Mouse (Mus musculus) neural tube, embryonic 14.5 days (tissue): ENCODE measurements around the gene Gpt2. TPM values are rescaled to one million over a fixed set of nuclear protein-coding genes. Genes with fewer than 3 reads are reported as not detected.

Experiments
- ATAC-seq: fragments of 200-750 bp; cut with Nextera tagmentation; 2 replicates; pipeline ENCODE4 v1.8.0; 2017; ENCODE audit warnings: low read depth, mild to moderate bottlenecking, moderate TSS enrichment, moderate library complexity
- H3K27ac ChIP-seq: fragments of 300-500 bp; sonication (generic); 2 replicates; pipeline ENCODE4 v1.5.1; 2014; ENCODE audit warnings: low read depth, mild to moderate bottlenecking, control low read depth, low read length, moderate library complexity, mixed read lengths
- H3K27me3 ChIP-seq: fragments of 300-500 bp; sonication (generic); 2 replicates; pipeline ENCODE4 v1.6.1; 2014; ENCODE audit warnings: low read length; ENCODE audit not compliant: control insufficient read depth, insufficient read depth
- H3K36me3 ChIP-seq: fragments of 300-500 bp; sonication (generic); 2 replicates; pipeline ENCODE4 v1.6.1; 2014; ENCODE audit warnings: low read length, mixed read lengths; ENCODE audit not compliant: control insufficient read depth, insufficient read depth
- H3K4me1 ChIP-seq: fragments of 300-500 bp; sonication (generic); 2 replicates; pipeline ENCODE4 v1.6.1; 2014; ENCODE audit warnings: low read length; ENCODE audit not compliant: control insufficient read depth, insufficient read depth
- H3K4me2 ChIP-seq: fragments of 300-500 bp; sonication (generic); 2 replicates; pipeline ENCODE4 v1.6.1; 2014; ENCODE audit warnings: mild to moderate bottlenecking, low read depth, low read length, control low read depth
- H3K4me3 ChIP-seq: fragments of 300-500 bp; sonication (generic); 2 replicates; pipeline ENCODE4 v1.5.1; 2014; ENCODE audit warnings: low read depth, low read length, control low read depth, mixed read lengths
- H3K9ac ChIP-seq: fragments of 300-500 bp; sonication (generic); replicated peaks from 2 replicates; pipeline ENCODE4 v1.6.1; 2014; ENCODE audit warnings: low read depth, mild to moderate bottlenecking, control low read depth, low read length, mixed read lengths
- H3K9me3 ChIP-seq: fragments of 300-500 bp; sonication (generic); 2 replicates; pipeline ENCODE4 v1.6.1; 2016; ENCODE audit warnings: low read length; ENCODE audit not compliant: control insufficient read depth
- WGBS: fragments of 180-500 bp; shearing (Covaris S2); extraction: QIAGEN DNeasy Blood & Tissue Kit; methylation state at CpG from one replicate; pipeline ENCODE4 v1.1.7; 2014; 5-methylcytosine and 5-hydroxymethylcytosine counted together
- polyA plus RNA-seq: library from polyadenylated mRNA; unstranded; fragments of >200 nt; fragmentation: Nextera tagmentation; extraction: Ambion mirVana; gene quantifications from 2 replicates; pipeline ENCODE4 v1.2.1, GENCODE M21; 2014

The Gpt2 gene
- polyA plus RNA-seq, 1 experiment from 2014 or later: 65.2 TPM

DNA sequence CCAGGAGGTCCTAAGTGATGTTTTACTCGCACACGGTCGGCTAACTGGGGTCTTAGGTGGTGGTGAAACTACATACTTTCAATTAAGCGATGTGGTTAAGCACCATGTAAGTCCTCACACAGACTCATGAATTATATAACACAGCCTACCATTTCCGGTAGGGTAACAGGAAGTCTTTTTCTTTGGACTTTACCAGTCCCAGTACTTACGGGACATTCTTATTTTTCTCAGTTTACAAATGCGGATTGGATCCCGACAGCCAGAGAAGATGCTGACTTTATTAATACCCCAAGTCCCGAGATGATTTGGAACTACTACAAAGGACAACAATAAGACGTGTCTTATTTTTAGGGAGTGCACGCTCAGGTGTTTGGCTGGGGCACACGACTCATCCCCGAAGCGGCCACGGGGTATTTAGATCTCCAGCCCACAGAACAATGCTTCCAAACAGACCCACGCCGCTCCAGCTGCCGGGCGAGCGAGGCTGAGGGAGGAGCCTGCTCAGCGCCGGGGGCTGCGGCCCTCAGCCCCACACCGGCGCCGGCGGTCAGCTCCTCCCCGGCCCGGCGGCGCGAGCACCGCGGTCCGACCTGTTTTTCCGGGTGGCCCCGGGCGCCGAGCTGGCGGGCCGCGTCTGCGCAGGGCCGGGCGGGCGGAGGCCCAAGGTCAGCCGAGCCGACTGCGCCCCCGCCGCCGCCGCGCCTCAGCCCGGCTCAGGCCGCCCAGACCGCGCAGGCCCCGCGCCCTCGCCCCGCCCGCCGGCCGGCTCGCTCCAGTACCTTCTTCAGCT is 62.2 kb downstream of the Gpt2 start:
- Histone ChIP-seq H3K4me1 (peaks cover 8% of the 10 kb centered on the region; the same call in 1 of the 2 replicates), H3K4me3 (peak overlapping the region; percentile 93), H3K4me2 (peak overlapping the region; percentile 89), H3K9ac (peak overlapping the region; percentile 88), H3K9me3 (no peaks in the 10 kb centered on the region), H3K27ac (peak overlapping the region; percentile 92), H3K36me3 (peaks cover 10% of the 10 kb centered on the region; the same call in 1 of the 2 replicates), H3K27me3 (no peaks in the 10 kb centered on the region)
- ATAC-seq: peak; percentile 89
- WGBS: under 1% methylated on average over 40 of the region's 66 CpGs

DNA sequence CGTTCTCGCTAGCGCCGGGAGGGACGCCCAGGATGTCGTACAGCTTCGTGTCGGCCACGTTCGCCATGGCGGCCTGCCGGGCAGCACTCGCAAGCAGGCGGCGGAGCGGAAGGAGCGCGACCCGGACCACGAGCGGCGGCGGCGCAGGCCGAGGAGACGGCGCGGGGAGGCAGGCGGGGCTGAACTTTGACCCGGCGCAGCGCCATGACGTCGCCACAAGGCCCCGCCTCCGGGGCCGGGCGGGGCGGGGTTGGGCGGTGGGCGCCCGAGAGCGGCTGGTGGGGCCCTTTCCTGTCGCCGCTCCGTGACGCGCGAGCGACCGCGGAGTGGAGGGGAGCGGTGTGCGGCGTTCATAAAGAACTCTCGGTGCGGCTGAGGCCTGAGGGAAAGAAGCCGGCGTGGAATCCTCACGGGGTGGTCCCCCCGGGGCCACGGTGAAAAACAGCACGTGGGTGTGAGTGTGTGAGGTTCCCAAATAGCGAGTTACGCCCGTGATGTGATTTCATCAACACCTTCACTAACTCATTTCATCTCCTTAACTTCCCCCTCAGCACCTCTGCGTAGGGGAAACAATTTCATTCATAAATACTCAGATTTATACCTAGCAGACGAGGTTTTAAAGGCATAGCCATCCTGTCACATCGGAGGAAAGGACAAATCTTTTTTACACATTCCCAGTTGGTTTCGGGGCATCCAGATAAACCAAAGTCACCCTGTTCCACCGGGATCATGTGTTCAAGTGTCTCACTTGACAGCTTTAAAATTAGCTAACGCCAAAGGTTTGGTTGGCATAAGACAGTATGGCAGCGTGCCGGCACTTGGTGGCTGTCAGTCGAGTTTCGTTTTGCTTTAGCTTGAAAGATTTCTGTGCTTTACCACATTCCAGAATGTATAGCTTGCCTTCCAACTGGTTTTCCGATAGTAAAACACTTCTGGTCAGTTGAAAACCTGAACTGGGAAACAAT is 63.1 kb downstream of the Gpt2 start, which contains the start of gene Dnaja2:
Gene Dnaja2, minus strand, starts transcription at position 164 of the 965 bp plus-strand sequence.
- peak within 1 kb of the TSS; percentile 93 for H3K4me3 ChIP-seq
- H3K9me3 ChIP-seq: no peaks in the 10 kb centered on the region
- peak within 1 kb of the TSS; percentile 93 for H3K4me2 ChIP-seq
- H3K9ac ChIP-seq: peak within 1 kb of the TSS; percentile 88
- H3K27me3 ChIP-seq: no peaks in the 10 kb centered on the region
- H3K27ac ChIP-seq: peak within 1 kb of the TSS; percentile 92
- H3K36me3 ChIP-seq: peaks cover 10% of the 10 kb centered on the region; the same call in 1 of the 2 replicates
- WGBS: under 1% methylated on average over 76 of the region's 77 CpGs
- peaks cover 8% of the 10 kb centered on the region; the same call in 1 of the 2 replicates for H3K4me1 ChIP-seq
- ATAC-seq: peak; percentile 94

DNA sequence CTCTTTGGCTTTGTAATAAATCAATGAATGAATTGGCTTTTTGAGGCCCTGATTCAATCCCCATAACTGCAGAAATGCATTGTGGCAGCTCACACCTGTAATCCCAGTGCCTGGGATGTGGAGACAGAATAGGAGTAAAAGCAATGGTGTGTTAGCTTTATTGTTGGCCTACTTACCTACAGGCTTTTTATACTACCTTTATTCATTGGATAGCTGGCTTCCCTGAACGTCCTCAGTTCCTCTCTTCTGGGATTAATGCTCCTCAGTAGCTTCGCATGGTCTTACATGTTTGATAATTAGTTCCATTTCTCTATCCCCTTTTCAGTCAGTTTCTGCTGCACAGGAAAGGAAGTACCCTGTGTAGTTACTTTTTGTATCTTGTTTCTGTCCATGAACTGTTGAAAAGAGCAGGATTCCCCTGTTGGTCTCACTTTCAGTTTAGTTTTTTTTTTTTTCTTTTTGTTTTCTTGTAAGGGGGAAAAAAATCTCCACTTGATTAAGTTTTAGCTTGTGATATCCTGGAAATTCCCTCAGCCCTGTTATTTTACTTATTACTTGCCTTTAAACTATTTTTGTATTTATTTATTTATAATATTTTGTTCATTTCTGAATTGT is 64.7 kb downstream of the Gpt2 start:
- Histone ChIP-seq H3K4me1 (peaks cover 8% of the 10 kb centered on the region; the same call in 1 of the 2 replicates), H3K9me3 (no peaks in the 10 kb centered on the region), H3K27me3 (no peaks in the 10 kb centered on the region), H3K9ac (no peak overlapping the region), H3K4me2 (no peak overlapping the region), H3K4me3 (no peak overlapping the region), H3K36me3 (peaks cover 3% of the 10 kb centered on the region; the same call in 1 of the 2 replicates), H3K27ac (no peak overlapping the region)
- no peak for ATAC-seq
- 73% methylated on average over 2 of the region's 2 CpGs for WGBS

DNA sequence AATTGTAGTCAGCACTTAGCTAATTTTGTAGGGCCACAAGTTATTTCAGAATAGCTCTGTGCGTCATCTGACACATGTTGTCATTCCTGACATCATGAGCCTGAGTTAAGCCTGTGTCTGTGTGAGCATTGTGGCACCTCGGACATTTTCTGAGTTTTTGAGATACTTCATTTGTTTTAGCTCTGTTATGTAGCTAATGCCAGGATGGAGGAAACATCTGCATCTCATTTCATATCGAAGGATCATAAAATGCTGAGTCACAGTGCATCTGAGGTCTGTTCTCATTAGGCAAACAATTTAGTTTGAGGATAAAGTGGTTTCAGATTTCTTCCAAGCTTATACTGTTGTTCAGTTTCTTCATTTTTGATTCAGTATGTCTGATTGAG is 65.2 kb downstream of the Gpt2 start:
- H3K27ac ChIP-seq: no peak overlapping the region
- 86% methylated on average over 3 of the region's 3 CpGs for WGBS
- no peak for ATAC-seq

DNA sequence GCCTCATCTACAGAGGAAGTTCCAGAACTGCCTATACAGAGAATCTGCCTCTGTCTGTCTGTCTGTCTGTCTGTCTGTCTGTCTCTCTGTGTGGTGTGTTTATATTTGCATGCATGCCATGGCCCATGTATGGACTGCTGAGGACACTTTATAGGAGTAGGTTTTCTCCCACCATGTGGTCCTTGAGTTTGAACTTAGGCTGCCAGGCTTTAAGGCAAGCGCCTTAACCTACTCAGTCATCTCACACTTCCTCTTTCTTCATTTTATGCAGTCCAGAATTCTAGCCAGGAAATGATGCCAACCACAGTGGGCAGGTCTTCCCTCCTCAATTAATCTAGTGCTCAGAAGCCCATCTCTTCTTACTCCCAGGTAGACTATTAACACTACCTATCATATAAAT is 66.8 kb downstream of the Gpt2 start:
- WGBS: 88% methylated on average over 1 of the region's 1 CpGs
- Histone ChIP-seq H3K4me1 (peaks cover 5% of the 10 kb centered on the region; the same call in 1 of the 2 replicates), H3K9me3 (no peaks in the 10 kb centered on the region), H3K36me3 (no peaks in the 10 kb centered on the region), H3K4me3 (no peak overlapping the region), H3K27ac (no peak overlapping the region), H3K4me2 (no peak overlapping the region), H3K9ac (no peak overlapping the region), H3K27me3 (no peaks in the 10 kb centered on the region)
- no peak for ATAC-seq

More for the DNA sequence above, 65.2 kb downstream of the Gpt2 start:
- H3K4me3 ChIP-seq: no peak overlapping the region
- no peaks in the 10 kb centered on the region for H3K27me3 ChIP-seq
- no peak overlapping the region for H3K4me2 ChIP-seq
- no peaks in the 10 kb centered on the region for H3K36me3 ChIP-seq
- H3K4me1 ChIP-seq: peaks cover 8% of the 10 kb centered on the region; the same call in 1 of the 2 replicates
- no peaks in the 10 kb centered on the region for H3K9me3 ChIP-seq
- H3K9ac ChIP-seq: no peak overlapping the region

DNA sequence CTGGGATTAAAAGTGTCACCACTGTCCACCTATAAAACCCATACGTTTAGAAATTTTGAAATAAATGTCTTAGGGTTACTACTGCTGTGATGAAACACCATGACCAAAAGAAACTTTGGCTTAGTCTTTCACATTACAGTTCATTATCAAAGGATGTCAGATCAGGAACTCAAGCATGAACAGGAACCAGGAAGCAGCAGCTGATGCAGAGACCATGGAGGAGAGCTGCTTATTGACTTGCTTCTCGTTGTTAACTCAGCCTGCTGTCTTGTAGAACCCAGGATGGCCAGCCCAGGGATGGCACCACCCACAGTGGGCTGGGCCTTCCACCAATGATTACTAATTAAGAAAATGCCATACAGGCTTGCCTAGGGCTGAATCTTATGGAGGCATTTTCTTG is 67.6 kb downstream of the Gpt2 start:
- Histone ChIP-seq H3K27ac (no peak overlapping the region), H3K4me1 (0 out of 2 replicates have a peak, but pooled peaks cover 3% of the 10 kb centered on the region), H3K9me3 (no peaks in the 10 kb centered on the region), H3K4me2 (no peak overlapping the region), H3K27me3 (no peaks in the 10 kb centered on the region), H3K9ac (no peak overlapping the region), H3K4me3 (no peak overlapping the region), H3K36me3 (no peaks in the 10 kb centered on the region)
- no peak for ATAC-seq
- WGBS: 63% methylated on average over 2 of the region's 2 CpGs

DNA sequence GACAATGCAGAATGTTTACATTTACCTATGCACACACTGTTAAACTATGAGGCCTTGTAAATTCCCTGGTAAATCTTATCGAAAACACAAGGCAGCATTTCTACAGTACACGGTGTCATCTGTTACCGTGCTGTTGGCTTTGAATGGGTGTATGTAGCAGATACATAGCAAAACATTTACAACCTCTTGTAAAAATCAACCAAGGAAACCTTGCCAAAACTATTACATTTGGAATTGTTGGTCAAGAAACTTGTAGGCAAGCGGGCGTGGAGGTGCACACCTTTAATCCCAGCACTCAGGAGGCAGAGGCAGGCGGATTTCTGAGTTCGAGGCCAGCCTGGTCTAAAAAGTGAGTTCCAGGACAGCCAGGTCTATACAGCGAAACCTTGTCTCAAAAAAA is 71.0 kb downstream of the Gpt2 start:
- ATAC-seq: no peak
- Histone ChIP-seq H3K9me3 (no peaks in the 10 kb centered on the region), H3K36me3 (no peaks in the 10 kb centered on the region), H3K9ac (no peak overlapping the region), H3K27me3 (no peaks in the 10 kb centered on the region), H3K27ac (no peak overlapping the region), H3K4me2 (no peak overlapping the region), H3K4me1 (no peaks in the 10 kb centered on the region), H3K4me3 (no peak overlapping the region)
- WGBS: 95% methylated on average over 8 of the region's 8 CpGs

DNA sequence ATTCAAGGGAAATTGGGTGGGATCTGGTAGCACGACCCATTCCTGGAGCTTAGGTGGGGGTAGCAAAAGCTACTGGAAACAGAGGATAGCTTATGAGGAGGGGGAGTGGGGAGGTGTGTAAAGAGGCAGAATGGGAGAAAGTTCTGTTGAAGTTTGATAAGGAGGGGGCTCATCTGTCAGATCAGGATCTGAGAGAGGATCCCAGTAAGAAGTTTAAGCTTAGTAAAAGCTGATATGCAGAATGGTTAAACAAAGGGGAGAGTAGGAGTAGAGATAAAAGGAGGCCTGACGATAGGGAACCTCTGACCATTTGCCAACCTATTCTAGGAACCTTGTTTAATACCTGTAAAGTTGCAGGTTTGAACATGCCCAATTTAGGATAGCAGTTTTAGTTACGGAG is 72.8 kb downstream of the Gpt2 start:
- Histone ChIP-seq H3K36me3 (no peaks in the 10 kb centered on the region), H3K4me3 (no peak overlapping the region), H3K27ac (no peak overlapping the region), H3K27me3 (no peaks in the 10 kb centered on the region), H3K9ac (no peak overlapping the region), H3K4me2 (no peak overlapping the region), H3K9me3 (no peaks in the 10 kb centered on the region), H3K4me1 (no peaks in the 10 kb centered on the region)
- ATAC-seq: no peak
- WGBS: 83% methylated on average over 3 of the region's 3 CpGs
